Mouse (Mus musculus) spleen, adult 2 months (tissue): ENCODE measurements at regions not wholly inside any gene's neighbourhood (a gene's known extent, or its start where the extent isn't known, plus 50 kb on each side); places are given as distances from the start of the nearest gene placed in this dataset.

Experiments used
- CTCF ChIP-seq: fragments of 200-500 bp; IDR thresholded peaks from 2 replicates; pipeline ENCODE4 v1.5.1; 2011; ENCODE audit warnings: mild to moderate bottlenecking, inconsistent platforms; ENCODE audit not compliant: insufficient read depth, insufficient read length, insufficient replicate concordance; ENCODE audit errors: extremely low read depth
- POLR2A ChIP-seq: fragments of 200-500 bp; IDR thresholded peaks from 2 replicates; pipeline ENCODE4 v1.6.1; 2011; ENCODE audit warnings: low read depth, low read length, inconsistent platforms

GRCm38 (mm10) chr9:61602353-61602978 is 230.3 kb downstream of the Tle3 start:
- TF ChIP-seq POLR2A, result no peak
- no peak for TF ChIP-seq CTCF
